Mouse (Mus musculus) thymus, adult 2 months (tissue): ENCODE measurements at regions not wholly inside any gene's neighbourhood (a gene's known extent, or its start where the extent isn't known, plus 50 kb on each side); places are given as distances from the start of the nearest gene placed in this dataset.

Experiments used
- CTCF ChIP-seq: fragments of 200-500 bp; IDR thresholded peaks from 2 replicates; pipeline ENCODE4 v1.5.1; 2012; ENCODE audit warnings: mild to moderate bottlenecking, control low read depth, low read length, moderate library complexity, borderline replicate concordance; ENCODE audit not compliant: control insufficient read depth, poor library complexity, insufficient read depth; ENCODE audit errors: extremely low read depth
- POLR2A ChIP-seq: fragments of 200-500 bp; IDR thresholded peaks from 2 replicates; pipeline ENCODE4 v1.6.1; 2012; ENCODE audit warnings: mild to moderate bottlenecking, low read length, control low read depth, moderate library complexity; ENCODE audit not compliant: control insufficient read depth, poor library complexity, insufficient read depth; ENCODE audit errors: extremely low read depth

DNA sequence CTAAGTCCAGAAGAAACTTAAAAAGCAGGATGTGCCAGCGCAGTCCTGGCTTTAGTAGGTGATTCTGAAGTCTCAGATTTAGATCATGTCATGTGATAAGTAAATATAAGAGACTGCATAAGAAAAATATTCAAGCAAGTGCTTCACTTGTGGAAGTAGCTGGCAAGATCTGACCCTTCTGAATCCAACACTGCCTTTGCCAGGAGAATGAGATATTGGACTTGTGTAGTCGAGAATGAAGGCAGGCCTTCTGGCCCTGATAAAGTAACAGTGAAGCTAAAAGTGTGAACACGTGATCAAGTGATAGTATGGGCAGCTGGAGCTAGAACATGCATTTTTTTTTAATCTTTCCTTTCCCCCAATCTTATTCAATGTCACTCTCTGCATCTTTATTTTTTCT is 455.6 kb downstream of the Ets1 start:
- TF ChIP-seq POLR2A (no peak), CTCF (no peak)
